Mouse (Mus musculus): ENCODE measurements at regions not wholly inside any gene's neighbourhood (a gene's known extent, or its start where the extent isn't known, plus 50 kb on each side); places are given as distances from the start of the nearest gene placed in this dataset.

- DNase-seq (ENCODE audit: low read depth): no peak
Observed at GRCm38 (mm10) chr4:56262589-56262988, 477.3 kb upstream of the Gm26657 start.

DNA sequence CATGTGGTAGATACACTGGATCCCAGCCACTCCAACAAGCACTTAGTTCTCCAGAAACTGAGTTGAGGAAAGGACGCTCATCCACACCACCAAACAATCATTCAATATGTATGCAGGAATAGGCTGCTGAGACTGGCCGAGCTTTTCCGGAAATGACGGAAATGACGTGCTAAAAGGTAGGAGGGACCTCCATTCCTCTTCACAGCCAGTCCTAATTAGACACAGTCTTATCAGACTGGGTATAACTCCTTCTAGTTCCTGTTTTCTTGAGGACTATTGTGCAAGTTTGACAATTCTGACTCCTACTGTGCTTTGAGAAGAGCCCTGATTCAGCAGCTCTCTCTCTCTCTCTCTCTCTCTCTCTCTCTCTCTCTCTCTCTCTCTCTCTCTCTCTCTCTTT, 477.9 kb upstream of the Gm26657 start:
- no peak for DNase-seq (ENCODE audit: low read depth)

DNA sequence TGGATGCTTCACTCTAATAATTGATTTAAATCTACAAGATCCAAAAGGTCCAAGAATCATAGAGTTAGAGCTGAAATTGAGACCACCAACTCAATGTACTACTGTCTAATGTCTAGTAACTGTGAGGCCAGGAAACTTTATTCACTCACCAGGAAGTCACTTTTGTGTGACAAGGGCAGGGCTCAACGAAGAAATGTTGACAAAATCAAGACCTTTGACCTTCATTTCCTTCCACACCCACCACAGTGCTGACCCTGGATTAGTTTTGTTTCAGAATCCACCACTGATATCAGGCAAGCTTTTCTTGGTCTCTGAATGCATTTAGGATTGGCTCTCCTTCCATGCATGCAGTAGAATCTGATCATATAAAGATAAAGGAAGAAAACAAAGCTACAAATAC, 487.5 kb upstream of the Gm26657 start:
- DNase-seq (ENCODE audit: low read depth): no peak

- no peak for DNase-seq (ENCODE audit: low read depth)
Observed at GRCm38 (mm10) chr4:56251766-56252165, 488.1 kb upstream of the Gm26657 start.

DNA sequence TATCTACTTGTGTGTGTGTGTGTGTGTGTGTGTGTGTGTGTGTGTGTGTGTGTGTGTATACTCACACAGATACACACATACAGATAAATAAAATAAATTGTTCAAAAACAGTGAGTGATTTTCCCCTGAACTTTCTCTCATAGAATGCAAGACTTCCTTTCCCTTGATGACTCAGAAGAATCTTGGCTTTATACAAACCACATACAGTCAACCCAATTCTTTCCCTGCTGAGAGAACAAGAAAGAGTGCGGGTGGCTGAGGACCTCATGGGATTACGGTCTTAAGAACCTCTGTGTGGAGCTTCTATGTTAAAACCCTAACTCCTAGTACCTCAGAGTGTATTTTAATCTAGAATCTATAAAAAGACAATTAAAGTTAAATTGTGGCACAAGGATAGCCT, 489.3 kb upstream of the Gm26657 start:
- DNase-seq (ENCODE audit: low read depth): no peak

DNA sequence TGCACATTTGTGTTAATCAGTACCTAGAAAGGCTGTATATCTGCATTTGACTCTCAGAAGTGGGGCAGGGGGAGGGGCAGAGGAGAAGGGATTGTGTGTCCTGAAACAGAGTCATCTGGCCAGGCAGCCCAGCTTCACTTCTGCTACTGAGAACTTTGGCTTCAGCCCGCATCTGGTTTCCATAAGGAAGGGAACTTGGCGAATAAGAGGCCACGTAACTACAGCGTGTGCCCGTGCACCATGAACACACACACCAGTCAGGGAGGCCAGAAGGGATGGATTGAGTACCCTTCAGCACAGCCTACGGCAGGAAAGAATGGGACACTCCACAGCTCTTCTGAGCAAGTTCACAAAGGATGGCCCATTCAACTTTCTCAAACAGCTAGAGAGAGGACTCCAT, 496.0 kb upstream of the Gm26657 start:
- no peak for DNase-seq (ENCODE audit: low read depth)

DNA sequence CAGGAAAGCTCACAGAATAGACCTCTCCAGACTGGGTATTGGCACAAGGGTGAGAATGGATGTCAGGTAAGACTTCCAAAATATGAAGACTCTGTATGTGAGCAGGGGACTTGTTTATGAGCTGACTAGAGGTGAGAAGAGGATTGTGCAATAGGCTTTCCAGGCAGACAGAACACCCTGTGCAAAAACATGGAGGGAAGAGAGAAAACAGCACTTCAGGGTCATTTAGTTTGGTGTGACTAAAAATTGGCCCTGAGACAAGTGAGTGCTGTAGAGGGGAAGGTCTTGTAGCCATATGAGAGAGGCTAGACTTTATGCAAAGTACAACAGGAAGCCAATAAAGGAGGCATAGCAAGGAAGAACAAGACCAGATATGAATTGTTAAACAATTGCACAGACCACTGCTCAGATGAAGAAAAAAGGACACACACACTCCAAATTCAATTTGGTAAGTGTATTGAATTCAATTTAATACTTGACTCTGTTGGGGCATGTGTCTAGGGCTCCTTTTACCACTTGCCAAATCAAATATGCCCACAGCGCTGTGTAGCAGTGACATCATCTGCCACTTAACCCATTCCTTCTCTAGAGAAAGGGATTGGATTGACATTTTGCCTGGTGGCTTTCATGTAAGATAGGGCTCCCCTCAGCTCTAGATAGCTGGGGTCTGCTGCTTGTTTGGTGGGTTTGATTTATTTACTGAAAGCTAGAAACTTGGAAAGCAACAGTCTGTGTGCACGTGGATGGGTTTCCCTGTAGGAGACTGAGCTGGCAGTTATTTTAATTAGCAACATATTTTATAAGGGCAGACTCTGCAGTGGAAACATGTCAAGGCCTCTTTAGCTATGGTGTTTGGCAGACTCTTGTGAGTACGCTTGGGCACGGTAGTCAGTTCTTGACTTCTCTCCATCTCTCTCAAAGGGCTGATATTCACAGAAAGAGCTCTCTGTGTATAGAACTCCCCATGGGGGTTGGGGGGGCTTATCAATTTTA, 501.1 kb upstream of the Gm26657 start:
- DNase-seq (ENCODE audit: low read depth): no peak

DNA sequence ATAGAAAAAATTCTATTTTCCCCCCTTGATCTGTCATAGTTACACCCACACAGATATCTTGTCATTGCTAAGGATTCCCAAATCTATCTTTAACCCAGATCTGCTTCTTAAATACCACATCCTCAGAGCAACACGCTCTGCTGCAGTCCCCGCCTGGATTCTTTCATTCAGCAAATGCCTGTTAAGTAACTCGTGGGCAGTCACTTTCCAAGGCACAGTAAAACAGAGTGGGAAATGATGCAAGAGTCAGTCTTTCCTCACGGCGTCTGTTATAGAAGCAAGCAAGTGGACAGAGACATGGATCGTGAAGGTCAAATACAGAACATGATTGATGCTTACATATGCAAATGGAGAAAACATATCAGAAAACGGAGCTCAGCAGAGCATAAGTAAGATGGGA, 508.5 kb upstream of the Gm26657 start:
- DNase-seq (ENCODE audit: low read depth): no peak

DNA sequence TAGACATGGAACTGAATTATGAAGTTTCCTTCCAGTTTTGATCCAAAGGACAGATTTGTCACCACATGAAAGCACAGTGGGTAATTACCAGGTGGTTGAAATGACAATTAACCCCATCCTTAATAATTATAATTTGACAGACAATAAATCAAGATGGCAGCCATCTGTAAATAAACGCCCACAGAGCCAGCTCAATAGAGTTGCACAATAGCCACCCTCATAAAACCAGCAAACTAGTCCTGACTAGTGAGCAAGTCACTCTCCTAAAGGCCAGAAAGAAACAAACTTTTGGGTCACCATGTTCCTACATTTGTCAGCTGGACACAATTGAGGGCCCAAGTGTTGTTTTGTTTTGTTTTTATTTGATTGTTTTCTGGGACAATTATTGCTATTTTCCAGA, 509.4 kb upstream of the Gm26657 start:
- DNase-seq (ENCODE audit: low read depth): no peak

- DNase-seq (ENCODE audit: low read depth): no peak
Observed at GRCm38 (mm10) chr4:56226493-56226892, 513.4 kb upstream of the Gm26657 start.

DNA sequence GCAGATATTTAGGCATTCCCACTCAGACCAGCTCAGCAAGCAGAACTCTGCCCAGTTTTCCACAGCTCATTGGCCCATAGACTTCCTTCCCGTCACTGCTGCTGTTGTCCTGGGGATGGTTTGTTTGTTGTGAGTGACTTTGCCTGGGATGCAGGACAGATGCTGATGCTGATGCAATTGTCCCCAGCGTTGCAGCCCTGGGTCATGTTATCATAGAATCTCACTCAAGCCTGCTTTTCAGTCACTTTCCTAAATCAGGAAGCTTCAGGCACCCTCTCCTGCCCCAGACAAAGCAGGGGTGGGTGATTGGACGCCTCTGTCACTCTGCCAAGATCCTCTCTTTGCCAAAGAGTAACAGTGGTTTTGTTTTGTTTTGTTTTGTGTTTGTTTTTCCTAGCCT, 515.3 kb upstream of the Gm26657 start:
- DNase-seq (ENCODE audit: low read depth): no peak

DNA sequence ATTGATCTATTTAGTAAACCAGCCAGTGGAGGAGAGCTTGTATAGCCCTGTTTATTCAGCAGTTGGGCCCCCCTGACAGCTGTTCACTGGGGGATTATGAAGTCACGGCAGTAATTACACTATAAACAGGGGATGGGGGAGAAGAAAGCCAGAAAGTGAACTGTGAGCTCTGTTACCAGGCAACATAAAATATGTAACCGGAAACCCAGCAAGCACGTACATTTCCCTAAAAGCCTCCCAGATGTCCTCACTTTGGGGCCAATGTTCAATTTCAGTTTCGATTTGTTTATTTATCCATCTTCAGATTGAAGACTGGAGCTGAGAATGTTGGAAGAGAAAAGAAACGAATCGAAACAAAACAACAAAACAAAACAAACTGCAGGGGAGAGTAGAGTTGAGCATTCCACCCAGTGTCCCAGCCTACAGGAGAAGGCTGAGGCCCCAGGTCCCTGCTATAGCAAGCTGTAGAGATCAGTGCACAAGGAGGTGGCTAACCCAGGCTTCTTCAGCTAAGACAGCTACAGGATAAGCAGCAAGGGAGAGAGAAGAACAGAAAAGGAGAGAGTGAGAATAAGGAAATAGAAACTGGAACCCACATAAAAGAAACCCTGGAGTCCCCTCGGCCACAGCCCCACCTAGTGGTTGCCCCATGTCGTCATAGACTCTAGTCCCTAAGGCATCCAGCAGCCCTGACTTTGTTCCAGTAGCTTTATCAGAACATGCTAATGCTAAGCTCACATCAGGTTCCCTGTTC, 517.7 kb upstream of the Gm26657 start:
- peak; percentile 79 for DNase-seq (ENCODE audit: low read depth)

DNA sequence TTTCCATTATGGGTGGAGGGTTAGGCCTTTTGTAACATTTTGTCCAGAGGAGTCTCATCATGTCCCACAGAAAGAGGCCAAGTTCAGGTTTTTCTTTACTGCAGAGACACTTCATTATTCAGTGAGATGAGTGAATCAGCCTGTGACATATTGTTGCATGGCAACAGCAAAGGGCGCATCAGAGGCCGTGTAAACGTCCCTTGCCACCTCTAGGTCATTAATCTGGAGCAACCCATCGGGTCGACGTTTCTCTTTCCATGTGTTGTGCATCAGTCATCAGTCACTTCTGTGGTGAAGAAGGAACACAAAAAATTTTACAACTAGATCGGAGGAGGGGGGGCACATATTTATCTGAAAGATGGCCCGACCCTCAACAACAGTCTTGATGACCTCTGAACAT, 519.3 kb upstream of the Gm26657 start:
- no peak for DNase-seq (ENCODE audit: low read depth)

GRCm38 (mm10) chr4:56209499-56209898, 530.4 kb upstream of the Gm26657 start:
- no peak for DNase-seq (ENCODE audit: low read depth)

- no peak for DNase-seq (ENCODE audit: low read depth)
Observed at GRCm38 (mm10) chr4:56207726-56208125, 532.1 kb upstream of the Gm26657 start.

DNA sequence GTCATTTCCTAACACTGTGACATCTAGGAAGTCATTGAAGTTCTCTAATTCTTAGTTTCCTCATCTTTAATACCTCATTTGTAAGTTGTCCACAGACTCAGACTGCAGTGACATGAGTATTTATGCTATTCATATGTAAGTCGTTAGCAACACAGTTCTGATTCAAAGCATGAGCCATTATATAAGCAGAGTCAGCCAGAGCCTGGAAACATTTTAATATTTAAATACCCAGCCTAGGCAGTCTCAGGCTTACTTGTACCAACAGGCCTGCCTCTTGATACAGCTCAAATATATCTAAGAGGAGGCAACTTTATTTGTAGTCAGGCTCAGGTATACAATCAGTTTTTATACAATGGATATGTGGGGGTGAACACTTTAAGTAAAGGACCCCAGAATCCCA, 534.8 kb upstream of the Gm26657 start:
- no peak for DNase-seq (ENCODE audit: low read depth)

DNA sequence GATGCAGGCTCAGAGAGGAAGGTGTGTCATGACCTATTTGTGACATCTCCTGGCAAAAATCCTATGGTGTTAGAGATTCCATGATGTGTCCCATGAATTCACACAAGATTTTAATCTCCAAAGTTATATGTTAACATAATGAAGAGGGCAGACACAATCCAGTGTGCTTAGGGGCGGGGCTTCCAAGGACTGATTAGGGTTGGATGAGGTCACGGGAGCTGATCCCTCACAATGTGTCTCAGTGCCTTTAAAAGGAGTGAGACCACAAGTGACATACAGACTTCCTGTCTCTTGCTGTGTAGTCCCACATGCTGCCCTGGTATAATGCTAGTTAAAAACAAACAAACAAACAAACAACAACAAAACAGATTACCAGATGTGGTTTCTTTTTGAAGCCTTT, 546.5 kb upstream of the Gm26657 start:
- DNase-seq (ENCODE audit: low read depth): no peak

DNA sequence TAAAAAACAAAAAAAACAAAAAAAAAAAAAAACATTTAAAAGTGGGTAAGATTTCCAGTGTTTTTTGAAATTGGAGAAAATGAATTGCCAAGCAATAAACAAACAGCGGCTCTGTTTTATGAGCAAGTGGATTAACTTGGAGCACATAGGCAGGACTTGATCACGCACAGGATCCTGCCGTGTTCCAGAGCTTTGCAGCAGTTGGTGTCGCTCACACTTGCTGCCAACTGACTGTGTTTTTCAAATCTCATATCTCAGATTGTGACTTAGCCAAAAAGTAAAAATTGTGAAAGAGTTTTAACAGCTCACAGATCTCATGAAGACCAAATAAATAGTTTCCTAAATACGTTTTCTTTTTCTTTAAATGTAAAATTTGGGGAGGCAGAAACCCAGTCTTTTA, 547.4 kb upstream of the Gm26657 start:
- no peak for DNase-seq (ENCODE audit: low read depth)

GRCm38 (mm10) chr4:56179566-56179965, 560.3 kb upstream of the Gm26657 start:
- no peak for DNase-seq (ENCODE audit: low read depth)

- no peak for DNase-seq (ENCODE audit: low read depth)
Observed at GRCm38 (mm10) chr4:56178844-56179481, 560.9 kb upstream of the Gm26657 start.

GRCm38 (mm10) chr4:56161257-56161594, 578.6 kb upstream of the Gm26657 start:
- no peak for DNase-seq (ENCODE audit: low read depth)

DNA sequence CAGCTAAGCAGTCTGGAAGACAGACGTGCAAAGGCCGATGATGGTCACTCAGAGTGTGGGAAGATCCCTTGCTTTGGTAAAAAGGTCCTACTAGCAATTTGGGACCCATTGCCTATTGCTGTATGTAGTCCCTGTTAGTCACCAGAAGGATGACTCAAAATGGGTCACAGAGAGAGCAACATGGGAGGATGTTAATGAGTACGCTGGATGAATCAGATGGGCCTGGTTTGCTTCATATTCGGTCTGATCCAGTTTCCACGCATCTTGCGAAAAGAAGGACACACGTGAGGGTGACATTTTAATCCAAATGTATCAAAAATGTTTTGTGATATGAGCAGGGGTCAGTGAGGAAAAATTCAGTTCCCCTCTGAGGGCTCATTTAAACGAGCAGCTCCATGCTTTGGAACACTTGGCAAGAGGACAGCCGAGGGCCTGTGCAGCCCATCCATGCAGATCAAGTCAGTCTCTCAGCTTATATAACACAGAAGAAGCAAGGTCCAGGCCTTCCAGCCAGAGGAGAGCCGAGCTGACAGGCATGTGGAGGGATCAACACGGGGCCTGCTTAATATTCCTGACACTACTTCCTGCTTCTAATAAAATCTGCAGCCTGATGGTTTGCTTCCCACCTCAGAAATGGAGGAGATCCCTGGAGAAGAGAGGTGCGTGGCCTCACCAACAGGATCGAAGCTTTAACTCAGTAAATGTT, 579.2 kb upstream of the Gm26657 start:
- no peak for DNase-seq (ENCODE audit: low read depth)
